Mouse (Mus musculus) adrenal gland (tissue): Measurements from ENCODE around the gene Prdx5.

Experiments
- intact Hi-C: fragments of 180-260 bp; cut with DNase I; formaldehyde crosslinking; loops from one replicate; pipeline ENCODE4 v1.15.1; 2025
- long read RNA-seq, 2 experiments: library from polyadenylated mRNA; unstranded; transcript quantifications; one replicate each; pipeline ENCODE4 v2.0.0; 2020; ENCODE audit warnings: borderline replicate concordance in 1 of 2; ENCODE audit not compliant: insufficient replicate concordance in 1 of 2

The Prdx5 gene
- long read RNA-seq, experiment 1, transcript Prdx5-201 (6 exons, 1,262 nt) = major isoform, 149 of 160 reads
- long read RNA-seq, experiment 1, transcript Prdx5-203 (5 exons, 755 nt) = minor isoform, 6 of 160 reads
- long read RNA-seq, experiment 1, partial matches to known transcripts = 1 of 160 reads
- long read RNA-seq, experiment 1, other reads (novel, unspliced or antisense) = 4 of 160 reads
- long read RNA-seq, experiment 2, transcript Prdx5-201 (6 exons, 1,262 nt) = major isoform, 183 of 188 reads
- long read RNA-seq, experiment 2, partial matches to known transcripts = 1 of 188 reads
- long read RNA-seq, experiment 2, other reads (novel, unspliced or antisense) = 2 of 188 reads

GRCm38 (mm10) chr19:6909507-6910289 lies at the start of gene Prdx5, which contains the start of gene Trmt112:
Gene Prdx5, minus strand, starts transcription at chr19:6910106.
Gene Trmt112, plus strand, starts transcription at chr19:6909698.
- intact Hi-C loops = no loop called here

- intact Hi-C loops = no loop called here
These were observed 46.6 kb upstream of the Prdx5 start for GRCm38 (mm10) chr19:6956461-6956860.

GRCm38 (mm10) chr19:6955424-6955823 lies 45.5 kb upstream of the Prdx5 start:
- intact Hi-C loops = no loop called here

- intact Hi-C loops = no loop called here
These were observed 44.1 kb upstream of the Prdx5 start for GRCm38 (mm10) chr19:6954046-6954445.

GRCm38 (mm10) chr19:6952712-6953037 lies 42.8 kb upstream of the Prdx5 start:
- intact Hi-C loops = no loop called here

- intact Hi-C loops = no loop called here
These were observed 42.2 kb upstream of the Prdx5 start for GRCm38 (mm10) chr19:6951994-6952711.

- intact Hi-C loops = no loop called here
These were observed 41.6 kb upstream of the Prdx5 start for GRCm38 (mm10) chr19:6951381-6951968.

GRCm38 (mm10) chr19:6950613-6951153 lies 40.8 kb upstream of the Prdx5 start:
- intact Hi-C loops = no loop called here

- intact Hi-C loops = no loop called here
These were observed 40.0 kb upstream of the Prdx5 start for GRCm38 (mm10) chr19:6949951-6950350.

- intact Hi-C loops = no loop called here
These were observed 39.6 kb upstream of the Prdx5 start for GRCm38 (mm10) chr19:6949532-6949931.

- intact Hi-C loops = no loop called here
These were observed 38.3 kb upstream of the Prdx5 start for GRCm38 (mm10) chr19:6948186-6948585.

- intact Hi-C loops = no loop called here
These were observed 37.8 kb upstream of the Prdx5 start for GRCm38 (mm10) chr19:6947742-6948141.

GRCm38 (mm10) chr19:6943709-6944108 lies 33.8 kb upstream of the Prdx5 start:
- intact Hi-C loops = loop anchor here (5.0 kb wide), 1 partner anchor 34 kb away; the partner anchor contains the start of gene Plcb3

GRCm38 (mm10) chr19:6942764-6943163 lies 32.9 kb upstream of the Prdx5 start:
- intact Hi-C loops = loop anchor here (5.0 kb wide), 1 partner anchor 35 kb away; the partner anchor contains the start of gene Plcb3

- intact Hi-C loops = loop anchor here (5.0 kb wide), 1 partner anchor 35 kb away; the partner anchor contains the start of gene Plcb3
These were observed 32.4 kb upstream of the Prdx5 start, which contains the start of gene Gpr137 for GRCm38 (mm10) chr19:6942249-6942691. Gene Gpr137, minus strand, starts transcription at chr19:6942480.

- intact Hi-C loops = loop anchor here (5.0 kb wide), 1 partner anchor 36 kb away; the partner anchor contains the start of gene Plcb3
These were observed 31.7 kb upstream of the Prdx5 start, which contains the start of gene Bad for GRCm38 (mm10) chr19:6941372-6942248. Gene Bad, plus strand, starts transcription at chr19:6941861.

- intact Hi-C loops = loop anchor here (5.0 kb wide), 1 partner anchor 37 kb away; the partner anchor contains the start of gene Plcb3
These were observed 30.8 kb upstream of the Prdx5 start for GRCm38 (mm10) chr19:6940396-6941351.
